Mouse (Mus musculus): ENCODE data around the gene Megf9. TPM values are rescaled to one million over a fixed set of nuclear protein-coding genes. Genes with fewer than 3 reads are reported as not detected.

Megf9 gene
- total RNA-seq, 2 experiments from 2014 or later, result 24.1 to 32.1 TPM

- no peak for DNase-seq (ENCODE audit: low spot score in 2 of 2)
These were observed 85.1 kb downstream of the Megf9 start for GRCm38 (mm10) chr4:70449668-70450067.

DNA sequence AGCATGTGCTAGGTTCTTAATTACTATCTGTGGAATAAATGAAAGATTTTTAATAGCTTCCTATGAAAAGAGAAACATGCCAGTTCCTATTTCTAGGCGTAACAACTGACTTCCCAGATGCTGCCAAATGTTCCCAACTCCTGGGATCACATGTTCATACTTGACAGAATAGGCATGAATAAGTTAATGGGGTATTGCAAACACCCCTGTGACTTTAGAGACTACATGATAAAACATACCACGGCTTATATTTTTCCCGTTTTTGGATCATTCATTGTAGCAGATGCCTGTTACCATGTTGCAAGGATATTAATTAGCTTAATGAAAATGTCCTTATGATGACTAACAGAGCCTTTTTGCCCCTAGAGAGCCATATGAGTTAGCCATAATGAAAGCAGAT lies 88.0 kb downstream of the Megf9 start:
- no peak for DNase-seq (ENCODE audit: low spot score in 2 of 2)

DNA sequence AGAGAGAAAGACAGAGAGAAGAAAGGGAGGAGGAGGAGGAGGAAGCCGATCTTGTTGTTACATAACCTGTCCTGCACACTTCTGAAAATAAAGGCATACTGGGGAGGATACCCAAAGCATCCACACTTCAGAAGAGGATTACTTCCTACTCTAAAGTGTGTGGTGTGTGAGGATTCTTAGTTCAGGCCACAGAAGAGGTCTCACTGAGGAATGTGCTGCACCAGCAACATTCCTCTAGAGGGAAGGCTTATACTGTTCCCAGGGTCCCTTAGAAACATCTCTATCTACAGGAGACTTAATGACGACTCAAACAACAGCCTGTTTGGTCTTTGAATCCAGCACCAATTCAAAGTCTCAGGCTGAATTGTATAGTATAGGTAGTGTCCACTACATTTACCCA lies 114.6 kb downstream of the Megf9 start:
- DNase-seq (ENCODE audit: low spot score in 2 of 2), result no peak

DNA sequence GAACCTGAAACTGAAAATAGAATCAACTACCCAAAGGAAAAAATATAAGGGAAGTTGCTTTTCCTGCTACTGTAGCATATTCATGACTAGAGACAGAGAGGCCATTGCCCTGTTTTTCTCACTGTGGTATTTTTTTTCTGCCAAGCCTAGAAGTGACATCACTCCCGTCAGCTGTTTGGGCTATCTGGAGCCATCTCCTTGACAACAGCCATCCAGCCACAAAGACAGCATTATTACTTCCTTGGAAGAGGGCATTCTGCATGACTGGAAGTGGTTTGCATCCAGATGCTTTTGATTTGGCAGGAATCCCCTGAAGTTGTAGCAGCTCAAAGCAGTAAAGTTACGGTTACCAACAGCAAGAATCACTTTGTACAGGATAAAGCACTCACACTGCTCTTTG lies 122.7 kb downstream of the Megf9 start:
- no peak for DNase-seq (ENCODE audit: low spot score in 2 of 2)

GRCm38 (mm10) chr4:70409994-70410721 lies 124.6 kb downstream of the Megf9 start, which contains the start of gene Cdk5rap2:
Gene Cdk5rap2 (minus strand): TSS chr4:70410443.
- peak; percentile 87 to 92 for DNase-seq (ENCODE audit: low spot score in 2 of 2)

GRCm38 (mm10) chr4:70409456-70409855 lies 125.3 kb downstream of the Megf9 start:
- DNase-seq (ENCODE audit: low spot score in 2 of 2), result no peak

- no peak for DNase-seq (ENCODE audit: low spot score in 2 of 2)
These were observed 132.5 kb downstream of the Megf9 start for GRCm38 (mm10) chr4:70402109-70402819.

GRCm38 (mm10) chr4:70399476-70399875 lies 135.3 kb downstream of the Megf9 start:
- no peak for DNase-seq (ENCODE audit: low spot score in 2 of 2)

DNA sequence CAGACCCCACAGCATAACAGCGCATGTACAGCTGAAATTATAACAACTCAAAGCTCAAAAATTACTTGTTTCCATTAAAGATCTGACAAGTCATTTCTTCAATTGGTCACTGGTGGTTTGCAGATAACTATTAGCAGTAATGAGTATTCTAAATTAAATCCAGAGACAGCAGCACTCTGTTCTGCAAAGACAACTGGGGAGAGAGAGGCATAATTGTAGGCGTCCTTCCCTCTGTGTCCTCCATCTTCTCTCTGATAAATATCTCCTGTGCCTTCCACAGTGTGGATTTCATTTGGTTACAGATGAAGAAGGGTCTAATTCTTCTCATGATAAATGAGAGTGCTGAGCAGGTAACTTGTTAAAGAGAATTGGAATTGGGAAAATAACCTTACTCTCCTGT lies 135.7 kb downstream of the Megf9 start:
- no peak for DNase-seq (ENCODE audit: low spot score in 2 of 2)

GRCm38 (mm10) chr4:70398088-70398487 lies 136.7 kb downstream of the Megf9 start:
- no peak for DNase-seq (ENCODE audit: low spot score in 2 of 2)

DNA sequence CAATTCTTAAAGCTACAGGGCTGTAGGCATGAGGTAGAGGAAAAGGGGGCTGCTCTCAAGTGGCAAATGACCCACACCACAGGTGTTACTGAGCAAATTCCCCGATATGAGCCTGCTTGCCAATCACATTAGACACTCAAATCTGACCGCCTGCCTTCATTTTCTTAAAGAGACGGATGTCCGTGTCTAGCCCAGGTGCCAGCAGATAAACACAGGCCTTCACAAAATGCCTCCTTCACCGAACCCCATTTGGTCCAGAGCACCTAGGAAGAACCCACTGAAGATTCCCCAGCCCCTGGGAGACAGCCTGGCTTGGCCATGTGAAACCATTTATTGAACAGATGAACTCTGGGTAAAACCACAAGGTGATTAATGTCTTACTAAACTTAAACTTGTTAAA lies 138.1 kb downstream of the Megf9 start:
- no peak for DNase-seq (ENCODE audit: low spot score in 2 of 2)

- DNase-seq (ENCODE audit: low spot score in 2 of 2), result no peak
These were observed 140.1 kb downstream of the Megf9 start for GRCm38 (mm10) chr4:70394736-70395135.

- DNase-seq (ENCODE audit: low spot score in 2 of 2), result no peak
These were observed 142.9 kb downstream of the Megf9 start for GRCm38 (mm10) chr4:70391760-70392372.

DNA sequence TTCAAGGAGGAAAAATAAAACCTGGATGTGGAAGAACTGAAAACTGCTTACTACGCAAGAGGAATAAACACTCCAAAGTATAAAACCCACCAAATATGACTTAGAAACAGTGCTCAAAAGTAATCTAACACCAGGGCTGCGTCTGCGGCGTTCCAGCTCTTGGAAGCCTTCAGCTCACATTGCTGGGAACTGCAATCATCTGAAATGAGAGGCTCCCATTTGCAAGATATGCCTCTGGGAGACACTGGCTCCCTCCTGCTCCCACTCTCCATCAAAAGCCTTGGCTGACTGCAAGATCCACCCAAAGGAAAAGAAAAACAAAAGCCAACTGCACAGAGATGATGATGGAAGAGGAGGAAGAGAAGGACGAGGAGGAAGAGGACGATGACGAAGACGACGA lies 143.7 kb downstream of the Megf9 start:
- no peak for DNase-seq (ENCODE audit: low spot score in 2 of 2)

GRCm38 (mm10) chr4:70386206-70386605 lies 148.6 kb downstream of the Megf9 start:
- DNase-seq (ENCODE audit: low spot score in 2 of 2), result no peak

- no peak for DNase-seq (ENCODE audit: low spot score in 2 of 2)
These were observed 157.4 kb downstream of the Megf9 start for GRCm38 (mm10) chr4:70377359-70377758.

Other genes starting within 250 kb of the Megf9 start
- 10 to 100 TPM in 1 of 2 experiments, 1 to 10 TPM in 1; 9.2 to 21.0 TPM for gene Cdk5rap2, start 124.6 kb downstream of the Megf9 start, total RNA-seq (2021)